Comparison of ENCODE assay signal across 8 mouse cellular contexts in the genomic region with DNA sequence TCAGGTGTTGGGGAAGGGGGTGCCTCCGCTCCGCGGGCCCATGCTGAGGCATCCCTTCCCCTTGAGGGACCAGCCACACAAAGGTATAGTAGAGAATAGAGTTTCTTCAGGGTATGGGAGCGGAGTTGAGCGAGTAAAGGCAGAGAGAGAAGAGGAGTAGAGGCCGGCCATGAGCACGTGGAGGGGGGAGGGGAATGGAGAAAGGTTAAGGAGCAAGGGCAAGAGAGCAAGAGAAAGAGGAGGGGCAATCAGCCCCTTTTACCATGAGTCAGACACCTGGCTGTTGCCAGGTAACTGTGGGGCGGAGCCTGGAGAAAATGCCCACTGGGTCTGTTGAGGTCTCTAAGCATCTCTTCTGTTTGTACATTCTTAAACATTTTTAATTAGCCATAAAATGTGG. TPM values are rescaled to one million over a fixed set of nuclear protein-coding genes. Genes with fewer than 3 reads are reported as not detected.
DNase-seq lines count a peak whose midpoint lies in the region; ATAC-seq and TF ChIP-seq lines count a peak whose summit lies in the region.

No protein-coding gene starts in this region.

- no peak for ATAC-seq in kidney, postnatal 0 days (replicated peaks; ENCODE audit: low FRiP score, low read depth)
- no peak for ATAC-seq in embryonic facial prominence, embryonic 13.5 days (ENCODE audit: insufficient number of reproducible peaks, insufficient read depth, low FRiP score, low TSS enrichment, low read depth)
- ATAC-seq in intestine, embryonic 16.5 days = no peak
- ATAC-seq in neural tube, embryonic 12.5 days (ENCODE audit: low FRiP score, low read depth) = no peak

- H3K4me3 ChIP-seq in kidney, postnatal 0 days (replicated peaks; ENCODE audit: low read depth, low read length) = peak overlapping the region; percentile 82; the same call in 1 of the 2 replicates
- H3K4me3 ChIP-seq in embryonic facial prominence, embryonic 13.5 days = peak overlapping the region; percentile 83
- peak overlapping the region; percentile 72 for H3K4me3 ChIP-seq in intestine, embryonic 16.5 days (ENCODE audit: low read length)
- H3K4me3 ChIP-seq in neural tube, embryonic 12.5 days = peak overlapping the region; percentile 5

- no peaks in the 10 kb centered on the region for H3K9me3 ChIP-seq in kidney, postnatal 0 days (replicated peaks; ENCODE audit: low read length)
- H3K9me3 ChIP-seq in embryonic facial prominence, embryonic 13.5 days = no peaks in the 10 kb centered on the region
- H3K9me3 ChIP-seq in intestine, embryonic 16.5 days (ENCODE audit: control insufficient read depth, low read length) = no peaks in the 10 kb centered on the region
- H3K9me3 ChIP-seq in neural tube, embryonic 12.5 days = no peaks in the 10 kb centered on the region

- 26% methylated on average over 8 of the region's 8 CpGs for WGBS in kidney, postnatal 0 days
- 19% methylated on average over 8 of the region's 8 CpGs for WGBS in embryonic facial prominence, embryonic 13.5 days
- 20% methylated on average over 8 of the region's 8 CpGs for WGBS in intestine, embryonic 16.5 days
- 18% methylated on average over 8 of the region's 8 CpGs for WGBS in neural tube, embryonic 12.5 days

- no peak overlapping the region for H3K27ac ChIP-seq in kidney, postnatal 0 days
- no peak overlapping the region for H3K27ac ChIP-seq in embryonic facial prominence, embryonic 13.5 days
- H3K27ac ChIP-seq in intestine, embryonic 16.5 days (ENCODE audit: low read length) = no peak overlapping the region
- no peak overlapping the region for H3K27ac ChIP-seq in neural tube, embryonic 12.5 days

- H3K27me3 ChIP-seq in kidney, postnatal 0 days (ENCODE audit: insufficient read depth, low read length) = no peaks in the 10 kb centered on the region
- no peaks in the 10 kb centered on the region for H3K27me3 ChIP-seq in embryonic facial prominence, embryonic 13.5 days
- H3K27me3 ChIP-seq in intestine, embryonic 16.5 days (replicated peaks; ENCODE audit: control insufficient read depth, insufficient read depth, low read length) = no peaks in the 10 kb centered on the region
- H3K27me3 ChIP-seq in neural tube, embryonic 12.5 days (replicated peaks) = no peaks in the 10 kb centered on the region

- H3K36me3 ChIP-seq in kidney, postnatal 0 days (ENCODE audit: insufficient read depth, low read length) = no peaks in the 10 kb centered on the region
- H3K36me3 ChIP-seq in embryonic facial prominence, embryonic 13.5 days = no peaks in the 10 kb centered on the region; the same call in 1 of the 2 replicates
- H3K36me3 ChIP-seq in intestine, embryonic 16.5 days (ENCODE audit: control insufficient read depth, insufficient read depth, low read length) = no peaks in the 10 kb centered on the region
- no peaks in the 10 kb centered on the region for H3K36me3 ChIP-seq in neural tube, embryonic 12.5 days

- no peak for TF ChIP-seq CTCF in kidney, postnatal 0 days (IDR thresholded peaks at IDR 0.05; ENCODE audit: low read depth)

- H3K4me2 ChIP-seq in kidney, postnatal 0 days (ENCODE audit: low read length) = peak overlapping the region; percentile 93
- H3K4me2 ChIP-seq in embryonic facial prominence, embryonic 13.5 days = peak overlapping the region; percentile 78
- peak overlapping the region; percentile 90 for H3K4me2 ChIP-seq in intestine, embryonic 16.5 days (ENCODE audit: low read depth, low read length)
- peak overlapping the region; percentile 90 for H3K4me2 ChIP-seq in neural tube, embryonic 12.5 days (replicated peaks)

- DNase-seq in kidney, postnatal 0 days (ENCODE audit: low spot score) = no peak
- DNase-seq in kidney, adult 8-10 months = no peak
- no peak for DNase-seq in ovary, postnatal 14 days (ENCODE audit: low spot score)
- DNase-seq in lung, adult 18-20 months = no peak
- no peak for DNase-seq in urinary bladder, postnatal 36 days (ENCODE audit: low spot score in 2 of 2)

- H3K4me1 ChIP-seq in kidney, postnatal 0 days (replicated peaks; ENCODE audit: insufficient read depth, low read length) = peaks cover 17% of the 10 kb centered on the region; the same call in 1 of the 2 replicates
- H3K4me1 ChIP-seq in embryonic facial prominence, embryonic 13.5 days = peaks cover 33% of the 10 kb centered on the region
- H3K4me1 ChIP-seq in intestine, embryonic 16.5 days (ENCODE audit: control insufficient read depth, insufficient read depth, low read length) = peaks cover 16% of the 10 kb centered on the region
- H3K4me1 ChIP-seq in neural tube, embryonic 12.5 days = peaks cover 24% of the 10 kb centered on the region

- 0 out of 2 replicates have a peak overlapping the region, but pooled peaks have one; percentile 52 for H3K9ac ChIP-seq in kidney, postnatal 0 days (ENCODE audit: low read depth, low read length)
- 0 out of 2 replicates have a peak overlapping the region, but pooled peaks have one; percentile 37 for H3K9ac ChIP-seq in embryonic facial prominence, embryonic 13.5 days
- H3K9ac ChIP-seq in intestine, embryonic 16.5 days (ENCODE audit: low read depth, low read length) = no peak overlapping the region
- no peak overlapping the region for H3K9ac ChIP-seq in neural tube, embryonic 12.5 days

RNA-seq across cellular contexts. Expression of gene Hspbap1, which starts 1.0 kb away (rescaled TPM):
- polyA plus RNA-seq in kidney, postnatal 0 days (2015; fragmentation: Nextera tagmentation; extraction: Ambion mirVana) = 10.8 and 12.7 TPM in 2 replicates
- polyA plus RNA-seq in embryonic facial prominence, embryonic 13.5 days (2015; fragmentation: Nextera tagmentation; extraction: Ambion mirVana) = 18.0 and 18.4 TPM in 2 replicates
- 14.6 and 15.9 TPM in 2 replicates for polyA plus RNA-seq in intestine, embryonic 16.5 days (2015; fragmentation: Nextera tagmentation; extraction: Ambion mirVana)
- 20.0 and 21.9 TPM in 2 replicates for polyA plus RNA-seq in neural tube, embryonic 12.5 days (2016; fragmentation: Nextera tagmentation; extraction: Ambion mirVana)

RNA-seq across cellular contexts. Expression of gene Dirc2, which starts 2.0 kb away (rescaled TPM):
- polyA plus RNA-seq in kidney, postnatal 0 days (2015; fragmentation: Nextera tagmentation; extraction: Ambion mirVana) = 17.3 and 17.7 TPM in 2 replicates
- polyA plus RNA-seq in embryonic facial prominence, embryonic 13.5 days (2015; fragmentation: Nextera tagmentation; extraction: Ambion mirVana) = 16.5 and 16.8 TPM in 2 replicates
- 7.8 and 11.8 TPM in 2 replicates for polyA plus RNA-seq in intestine, embryonic 16.5 days (2015; fragmentation: Nextera tagmentation; extraction: Ambion mirVana)
- 33.4 and 34.9 TPM in 2 replicates for polyA plus RNA-seq in neural tube, embryonic 12.5 days (2016; fragmentation: Nextera tagmentation; extraction: Ambion mirVana)

Comparison
In these comparisons a context has a peak if more than half of its experiments do, and no peak if none do; other contexts are left out.
1. H3K4me3 ChIP-seq: peak in every context shown above with its lines; median percentile 83 in embryonic facial prominence, embryonic 13.5 days; 82 in kidney, postnatal 0 days; 72 in intestine, embryonic 16.5 days; 5 in neural tube, embryonic 12.5 days.
2. H3K9ac ChIP-seq: peak in kidney, postnatal 0 days (single experiment) and embryonic facial prominence, embryonic 13.5 days (single experiment); none in intestine, embryonic 16.5 days (single experiment) and neural tube, embryonic 12.5 days (single experiment).
3. Peak in every context shown above with its lines, with median percentiles within 50 percentile points of each other: H3K4me2 ChIP-seq.